Mouse (Mus musculus) ES-E14 (cell line): ENCODE measurements around the gene Pnpla1. TPM values are rescaled to one million over a fixed set of nuclear protein-coding genes. Genes with fewer than 3 reads are reported as not detected.

Source experiments
- DNase-seq: peaks from one replicate; pipeline ENCODE4 v3.0.0-alpha.2; 2013; ENCODE audit warnings: low read depth, low spot score
- H3K27ac ChIP-seq: 2 replicates; pipeline ENCODE4 v1.5.1; 2012; ENCODE audit warnings: low read depth, mild to moderate bottlenecking, low read length, moderate library complexity, mixed read lengths; ENCODE audit not compliant: poor library complexity, insufficient read depth, severe bottlenecking
- H3K36me3 ChIP-seq: 2 replicates; pipeline ENCODE4 v1.6.1; 2012; ENCODE audit warnings: mild to moderate bottlenecking, low read length, moderate library complexity, mixed read lengths; ENCODE audit not compliant: control insufficient read depth, poor library complexity, insufficient read depth, severe bottlenecking
- H3K4me1 ChIP-seq, 2 experiments: fragments of 150-350 bp in 1 of 2; sonication (generic) in 1 of 2; 2 replicates each; pipeline ENCODE4 v1.6.1; 2012; ENCODE audit warnings: low read length in 2 of 2, mild to moderate bottlenecking in 1 of 2, mixed read lengths in 1 of 2; ENCODE audit not compliant: control insufficient read depth in 2 of 2, insufficient read depth in 2 of 2, poor library complexity in 1 of 2
- H3K4me3 ChIP-seq, 2 experiments: fragments of 150-350 bp in 1 of 2; sonication (generic) in 1 of 2; 2 replicates each; pipeline ENCODE4 v1.5.1; 2012; ENCODE audit warnings: low read length in 2 of 2, low read depth in 1 of 2, mild to moderate bottlenecking in 1 of 2, mixed read lengths in 1 of 2; ENCODE audit not compliant: insufficient read depth in 1 of 2, poor library complexity in 1 of 2, severe bottlenecking in 1 of 2
- H3K9ac ChIP-seq: 2 replicates; pipeline ENCODE4 v1.6.1; 2012; ENCODE audit warnings: low read depth, mild to moderate bottlenecking, low read length, mixed read lengths; ENCODE audit not compliant: poor library complexity, insufficient read depth, severe bottlenecking
- H3K9me3 ChIP-seq: fragments of 150-350 bp; sonication (generic); 2 replicates; pipeline ENCODE4 v1.6.1; 2012; ENCODE audit warnings: low read depth, mild to moderate bottlenecking, low read length; ENCODE audit not compliant: control insufficient read depth, insufficient read depth
- CHD2 ChIP-seq: IDR thresholded peaks from 2 replicates; pipeline ENCODE4 v1.6.1; 2014; ENCODE audit warnings: mild to moderate bottlenecking, low read depth, low read length, inconsistent platforms
- HCFC1 ChIP-seq: IDR thresholded peaks from 2 replicates; pipeline ENCODE4 v1.6.1; 2012; ENCODE audit warnings: low read length, inconsistent platforms, borderline replicate concordance; ENCODE audit not compliant: insufficient read depth
- MAFK ChIP-seq: IDR thresholded peaks from 2 replicates; pipeline ENCODE4 v1.6.1; 2014; ENCODE audit warnings: mild to moderate bottlenecking, low read depth, low read length, inconsistent platforms; ENCODE audit not compliant: insufficient read depth
- ZC3H11A ChIP-seq: IDR thresholded peaks from 2 replicates; pipeline ENCODE4 v1.6.1; 2012; ENCODE audit warnings: low read depth, mild to moderate bottlenecking, inconsistent platforms, low read length, borderline replicate concordance
- ZNF384 ChIP-seq: IDR thresholded peaks from 2 replicates; pipeline ENCODE4 v1.6.1; 2012; ENCODE audit warnings: low read depth, low read length, inconsistent platforms
- in situ Hi-C, 2 experiments: fragments of 600-800 bp; cut with MboI; formaldehyde crosslinking; loops; one replicate each; pipeline ENCODE4 v1.15.1; 2025; ENCODE audit warnings: low sequenced_read_pairs in 2 of 2, inconsistent platforms in 1 of 2; ENCODE audit not compliant: unreplicated experiment in 2 of 2
- total RNA-seq: library from RNA; depleted of rRNA; stranded (reverse); fragments of 300-350 nt; gene quantifications from 2 replicates; pipeline ENCODE4 v1.2.3, GENCODE M21; 2012

The Pnpla1 gene
- total RNA-seq, 1 experiment: 0.27 TPM

GRCm38 (mm10) chr17:28827665-28828231 is 30.5 kb upstream of the Pnpla1 start:
- in situ Hi-C loops: no loop called here
- H3K9me3 ChIP-seq: no peaks in the 10 kb centered on the region
- H3K4me1 ChIP-seq: 0 out of 4 replicates have a peak, but pooled peaks cover 2% of the 10 kb centered on the region in 2 experiments
- H3K9ac ChIP-seq: no peak overlapping the region
- no peak for DNase-seq
- H3K36me3 ChIP-seq: peaks cover 66% of the 10 kb centered on the region
- TF ChIP-seq ZNF384: no peak
- H3K4me3 ChIP-seq: no peak overlapping the region
- no peak overlapping the region for H3K27ac ChIP-seq

GRCm38 (mm10) chr17:28829120-28829519 is 29.1 kb upstream of the Pnpla1 start:
- Histone ChIP-seq H3K36me3 (peaks cover 54% of the 10 kb centered on the region), H3K9me3 (no peaks in the 10 kb centered on the region), H3K27ac (no peak overlapping the region), H3K4me1 (peaks cover 0 to 2% of the 10 kb centered on the region in 2 experiments; a peak in 1 of 4 replicates), H3K4me3 (no peak overlapping the region), H3K9ac (no peak overlapping the region)
- in situ Hi-C loops: no loop called here
- no peak for DNase-seq
- TF ChIP-seq ZC3H11A (no peak), CHD2 (no peak), ZNF384 (no peak), MAFK (no peak), HCFC1 (no peak)

GRCm38 (mm10) chr17:28831065-28831464 is 27.1 kb upstream of the Pnpla1 start:
- Histone ChIP-seq H3K27ac (no peak overlapping the region), H3K4me3 (no peak overlapping the region), H3K4me1 (peaks cover 0 to 2% of the 10 kb centered on the region in 2 experiments; a peak in 1 of 4 replicates), H3K36me3 (peaks cover 46% of the 10 kb centered on the region), H3K9me3 (no peaks in the 10 kb centered on the region), H3K9ac (no peak overlapping the region)
- no peak for DNase-seq
- TF ChIP-seq ZNF384 (no peak), HCFC1 (no peak), ZC3H11A (no peak), MAFK (no peak), CHD2 (no peak)
- in situ Hi-C loops: no loop called here

- in situ Hi-C loops: no loop called here
- Histone ChIP-seq H3K27ac (no peak overlapping the region), H3K9me3 (no peaks in the 10 kb centered on the region), H3K36me3 (peaks cover 50% of the 10 kb centered on the region), H3K9ac (no peak overlapping the region), H3K4me1 (peaks cover 2 to 3% of the 10 kb centered on the region in 2 experiments; a peak in 1 of 4 replicates), H3K4me3 (no peak overlapping the region)
- no peak for DNase-seq
- TF ChIP-seq HCFC1 (no peak), ZC3H11A (no peak), MAFK (no peak), CHD2 (no peak), ZNF384 (no peak)
These were observed 26.2 kb upstream of the Pnpla1 start for GRCm38 (mm10) chr17:28832040-28832439.

GRCm38 (mm10) chr17:28832875-28833274 is 25.3 kb upstream of the Pnpla1 start:
- Histone ChIP-seq H3K36me3 (peaks cover 47% of the 10 kb centered on the region), H3K4me1 (peaks cover 2 to 3% of the 10 kb centered on the region in 2 experiments; a peak in 1 of 4 replicates), H3K9me3 (no peaks in the 10 kb centered on the region), H3K27ac (no peak overlapping the region), H3K9ac (no peak overlapping the region), H3K4me3 (no peak overlapping the region)
- TF ChIP-seq ZNF384 (no peak), MAFK (no peak), CHD2 (no peak), HCFC1 (no peak), ZC3H11A (no peak)
- no peak for DNase-seq
- in situ Hi-C loops: no loop called here
